Mouse (Mus musculus) heart, adult 2 months (tissue): Measurements from ENCODE around the gene Apeh.

ENCODE experiments used
- EP300 ChIP-seq: fragments of 200-500 bp; IDR thresholded peaks from 2 replicates; pipeline ENCODE4 v1.6.1; 2011; ENCODE audit warnings: low read depth, low read length, control low read depth; ENCODE audit not compliant: insufficient read depth
- POLR2A ChIP-seq: fragments of 200-500 bp; IDR thresholded peaks from 2 replicates; pipeline ENCODE4 v1.6.1; 2011; ENCODE audit warnings: mild to moderate bottlenecking, low read depth, low read length, control low read depth; ENCODE audit not compliant: insufficient read depth

DNA sequence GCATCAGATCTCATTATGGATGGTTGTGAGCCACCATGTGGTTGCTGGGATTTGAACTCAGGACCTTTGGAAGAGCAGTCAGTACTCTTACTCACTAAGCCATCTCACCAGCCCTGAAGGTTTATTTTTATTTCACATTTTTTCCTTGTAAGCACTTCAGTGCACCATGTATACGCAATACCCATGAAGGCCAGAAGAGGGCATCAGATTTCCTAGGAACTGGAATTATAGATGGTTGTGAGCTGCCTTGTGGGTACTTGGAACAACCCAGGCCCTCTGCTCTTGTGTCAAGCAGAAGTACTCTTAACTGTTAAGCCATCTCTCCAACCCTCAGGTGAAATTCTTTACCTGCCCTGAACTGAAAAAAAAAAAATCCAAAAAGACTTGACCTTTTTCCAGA is 41.8 kb upstream of the Apeh start:
- TF ChIP-seq POLR2A (no peak), EP300 (no peak)
